Mouse (Mus musculus): ENCODE measurements around the gene Ssr3.
A peak's percentile ranks its signal among the peaks of the same experiment; 100 is the strongest.
"Not testable (repeated sequence)": the region's sequence is repeated elsewhere in the genome, so short reads cannot be mapped to it uniquely, and the experiment has no call there.

Ssr3 gene

DNA sequence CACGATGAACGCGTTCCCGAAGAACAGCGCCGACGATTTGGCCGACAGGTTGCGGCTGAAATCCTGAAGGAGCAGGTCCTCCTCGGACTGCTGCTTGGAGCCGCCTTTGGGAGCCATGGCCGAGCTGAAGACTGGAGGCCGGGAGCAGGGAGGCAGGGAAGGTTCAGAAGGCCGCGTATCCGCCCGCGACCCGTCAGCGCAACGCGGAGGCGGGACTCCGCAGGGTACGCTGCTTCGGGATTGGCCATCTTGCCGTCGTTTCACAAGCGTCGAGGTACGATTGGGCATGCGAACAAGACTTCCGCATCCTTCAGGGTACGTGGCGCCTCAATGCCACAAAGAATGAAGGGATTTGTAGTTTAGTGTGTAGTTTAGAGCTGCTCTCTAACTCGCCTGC lies at the start of gene Ssr3:
TSS of gene Ssr3 (minus strand) at position 203 of the 397 bp plus-strand sequence.
- peak; percentile 100 for ATAC-seq (ENCODE audit: low TSS enrichment)

GRCm38 (mm10) chr3:65441586-65442111 lies 49.2 kb upstream of the Ssr3 start:
- peak; percentile 96 for ATAC-seq (ENCODE audit: low TSS enrichment)

DNA sequence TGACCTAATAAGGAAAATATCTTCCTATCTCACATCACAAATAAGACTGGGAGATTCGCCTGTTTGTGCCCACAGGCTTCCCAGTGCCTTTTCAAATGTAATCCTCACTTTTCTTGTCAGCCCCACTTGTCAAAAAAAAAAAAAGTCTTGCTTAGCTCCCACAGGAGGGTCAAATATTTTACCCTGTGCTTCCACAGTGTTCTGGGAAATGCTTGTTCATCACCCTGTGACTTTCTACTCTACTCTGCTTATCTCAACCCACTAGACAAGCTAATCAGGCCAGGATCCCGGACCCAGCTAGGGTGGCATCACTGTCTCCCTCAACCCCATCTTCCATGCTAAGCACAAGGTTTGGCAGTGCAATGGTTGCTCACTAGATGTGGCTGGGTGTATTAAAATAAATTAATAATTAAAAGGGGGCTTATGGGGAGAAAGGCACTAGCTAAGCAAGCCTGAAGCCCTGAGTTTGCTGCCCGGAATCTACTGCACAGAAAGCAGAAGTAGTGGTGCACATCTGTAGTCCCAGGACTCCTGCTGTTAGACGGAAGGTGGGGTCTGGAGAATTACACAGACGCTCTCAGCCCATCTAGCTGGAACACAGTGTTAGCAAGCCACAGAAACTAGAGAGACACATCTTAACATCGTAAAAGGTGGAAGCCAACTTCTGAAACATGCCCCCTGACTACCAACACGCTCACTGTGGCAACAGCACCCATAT lies 46.2 kb upstream of the Ssr3 start:
- ATAC-seq (ENCODE audit: low TSS enrichment) = no peak

GRCm38 (mm10) chr3:65435812-65436211 lies 43.4 kb upstream of the Ssr3 start:
- ATAC-seq (ENCODE audit: low TSS enrichment) = no peak

- peak; percentile 50 for ATAC-seq (ENCODE audit: low TSS enrichment)
These were observed 42.7 kb upstream of the Ssr3 start for GRCm38 (mm10) chr3:65435101-65435571.

DNA sequence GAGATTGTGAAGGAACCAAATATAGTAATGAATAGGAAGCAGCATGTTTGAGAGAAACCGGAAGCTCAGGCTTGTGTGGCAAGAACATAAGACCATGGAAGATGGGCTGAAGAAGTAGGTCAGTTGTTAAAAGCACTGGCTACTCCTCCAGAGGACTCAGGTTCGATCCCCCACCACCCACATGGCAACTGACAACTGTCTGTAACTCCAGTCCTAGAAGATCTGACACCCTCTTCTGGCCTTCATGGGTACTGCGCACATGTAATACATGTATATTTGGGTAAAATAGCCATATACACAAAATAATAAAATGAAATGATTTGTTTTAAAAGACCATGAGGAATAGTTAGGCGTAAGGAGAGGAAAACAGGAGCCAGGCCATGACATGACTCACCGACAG lies 39.8 kb upstream of the Ssr3 start:
- ATAC-seq (ENCODE audit: low TSS enrichment) = no peak

- ATAC-seq (ENCODE audit: low TSS enrichment) = no peak
These were observed 27.3 kb upstream of the Ssr3 start for GRCm38 (mm10) chr3:65419706-65420105.

DNA sequence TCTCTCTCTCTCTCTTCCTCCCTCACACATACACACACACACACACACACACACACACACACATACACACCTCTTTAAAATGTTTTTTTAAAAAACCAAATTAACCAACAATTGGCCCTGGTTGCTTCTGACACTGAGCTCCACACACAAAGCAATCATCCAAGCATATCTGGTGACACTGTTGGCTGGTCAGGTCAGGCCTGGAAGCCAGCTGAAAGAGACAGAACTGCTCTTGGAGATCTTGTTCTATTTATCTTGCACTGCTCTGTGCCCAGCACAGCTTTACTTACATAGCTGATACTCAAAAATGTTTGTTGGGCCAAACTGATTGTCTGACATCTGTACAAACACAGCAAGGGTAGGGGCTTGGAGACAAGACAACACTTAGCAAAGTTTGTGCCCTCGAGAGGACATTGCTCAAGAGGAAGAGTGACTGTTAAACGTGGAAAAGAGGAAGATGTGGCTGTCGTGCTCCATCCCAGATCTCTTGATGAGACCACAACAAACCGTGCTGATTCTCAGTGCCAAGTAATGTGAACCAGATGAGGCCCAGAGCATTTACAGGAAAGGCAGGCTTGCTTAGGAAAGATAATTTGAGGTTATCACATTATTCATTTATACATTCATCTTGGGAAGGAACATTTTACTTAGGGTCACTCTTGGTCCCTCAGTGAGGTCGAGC lies 25.6 kb upstream of the Ssr3 start:
- ATAC-seq (ENCODE audit: low TSS enrichment) = no peak

DNA sequence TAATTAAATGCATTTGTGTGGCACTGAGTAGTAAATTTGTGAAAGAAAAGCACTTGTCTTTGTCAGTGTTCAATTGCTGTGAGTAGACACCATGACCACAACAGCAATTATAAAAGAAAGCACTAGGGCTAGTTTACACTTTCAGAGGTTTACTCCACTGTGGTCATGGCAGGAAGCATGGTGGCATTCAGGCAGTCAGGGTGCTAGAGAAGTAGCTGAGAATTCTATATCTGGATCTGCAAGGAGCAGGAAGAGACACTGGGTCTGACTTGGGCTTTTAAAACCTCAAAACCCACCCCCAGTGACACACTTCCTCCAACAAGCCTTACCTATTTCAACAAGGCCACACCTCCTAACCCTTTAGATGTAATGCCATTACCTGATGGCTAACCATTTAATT lies 24.1 kb upstream of the Ssr3 start:
- ATAC-seq (ENCODE audit: low TSS enrichment) = no peak

DNA sequence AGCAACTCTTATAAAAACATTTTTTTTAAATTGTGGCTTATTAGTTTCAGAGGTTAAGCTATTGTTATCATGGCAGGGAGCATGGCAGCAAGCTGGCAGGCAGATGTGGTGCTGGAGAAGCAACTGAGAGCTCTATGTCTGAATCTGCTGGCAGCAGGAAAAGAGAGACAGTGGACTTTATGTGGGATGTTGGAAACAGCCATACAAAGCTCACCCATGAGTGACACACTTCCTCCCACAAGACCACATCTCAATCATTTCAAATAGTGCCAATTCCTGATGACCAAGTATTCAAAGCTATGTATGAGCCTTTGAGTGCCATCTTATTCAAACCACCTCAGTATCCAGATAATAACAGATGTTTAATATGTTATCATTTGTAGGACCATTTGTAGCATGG lies 15.5 kb upstream of the Ssr3 start:
- no peak for ATAC-seq (ENCODE audit: low TSS enrichment)

GRCm38 (mm10) chr3:65405781-65406180 lies 13.4 kb upstream of the Ssr3 start:
- no peak for ATAC-seq (ENCODE audit: low TSS enrichment)

- ATAC-seq (ENCODE audit: low TSS enrichment) = no peak
These were observed 5.1 kb upstream of the Ssr3 start for GRCm38 (mm10) chr3:65397566-65397965.

DNA sequence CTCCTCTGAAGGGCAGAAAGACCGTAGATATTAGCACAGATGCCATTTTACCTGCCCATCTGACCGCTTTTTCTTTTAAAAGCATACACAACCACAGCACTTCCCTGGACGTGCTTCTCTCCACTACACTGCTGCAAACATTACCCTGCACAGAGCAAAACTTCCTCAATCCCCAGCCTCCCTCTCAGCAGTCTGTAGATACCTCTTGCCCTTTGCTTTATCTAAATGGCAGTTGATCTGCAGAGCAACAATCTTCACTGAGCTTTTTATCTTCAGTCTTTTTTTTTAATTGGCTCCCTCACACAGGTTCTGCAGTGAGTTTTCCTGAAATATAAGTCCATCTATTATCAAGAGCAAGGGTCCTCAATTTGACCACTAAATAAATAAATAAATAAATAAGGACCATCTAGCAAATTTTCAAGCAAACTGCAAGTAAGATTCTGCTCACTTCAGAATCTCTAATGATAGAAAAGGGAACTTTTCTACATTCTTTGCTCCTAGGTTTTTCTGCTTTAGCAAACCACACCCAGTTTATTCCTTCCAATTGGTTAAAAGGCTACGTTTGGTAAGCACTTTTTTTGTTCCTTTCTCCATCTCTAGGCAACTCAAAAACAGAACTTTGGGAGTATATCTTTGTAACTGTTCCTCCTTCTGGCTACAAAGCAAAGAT lies 4.5 kb upstream of the Ssr3 start:
- no peak for ATAC-seq (ENCODE audit: low TSS enrichment)

DNA sequence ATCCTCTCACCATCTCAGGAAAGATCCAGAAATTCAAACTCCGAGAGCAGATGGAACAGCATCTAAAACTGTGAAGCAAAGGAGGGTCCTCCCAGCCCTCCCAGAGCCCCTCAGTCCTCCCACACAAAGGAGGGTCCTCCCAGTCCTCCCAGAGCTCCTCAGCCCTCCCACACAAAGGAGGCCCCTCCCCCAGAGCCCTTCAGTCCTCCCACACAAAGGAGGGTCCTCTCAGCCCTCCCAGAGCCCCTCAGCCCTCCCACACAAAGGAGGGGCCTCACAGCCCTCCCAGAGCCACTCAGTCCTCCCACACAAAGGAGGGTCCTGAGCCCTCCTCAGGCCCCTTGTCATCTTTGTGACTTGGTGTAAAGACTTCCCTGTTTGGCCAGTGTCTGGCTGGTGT lies 2.7 kb upstream of the Ssr3 start:
- not testable (repeated sequence) for ATAC-seq (ENCODE audit: low TSS enrichment)

- ATAC-seq (ENCODE audit: low TSS enrichment) = peak; percentile 70
These were observed 521 bp downstream of the Ssr3 start for GRCm38 (mm10) chr3:65391784-65392420.

DNA sequence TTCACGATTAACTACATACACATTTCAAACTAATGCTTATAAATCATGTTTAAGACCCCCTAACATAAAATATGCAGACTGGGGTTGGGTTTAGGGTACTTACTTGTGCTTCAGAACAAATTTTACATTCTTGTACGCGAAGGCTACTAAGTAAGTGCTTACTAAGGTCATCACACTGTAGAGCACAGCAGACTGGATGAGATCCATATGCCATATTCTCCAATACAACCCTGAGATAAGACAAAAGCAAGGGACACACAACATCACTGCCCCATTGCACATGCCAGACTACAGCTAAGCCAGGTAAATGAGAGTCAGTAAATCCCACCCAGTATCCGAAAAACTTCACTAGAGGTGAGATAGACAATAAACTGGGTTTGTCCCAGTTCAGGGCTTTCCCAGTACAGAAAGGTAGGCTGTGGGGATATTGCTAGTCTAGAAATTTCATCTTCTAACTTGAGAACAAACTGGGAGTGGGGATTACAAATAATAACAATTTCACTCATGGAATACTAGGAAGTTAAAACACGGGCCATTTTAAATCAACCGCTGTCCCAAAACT lies 1.1 kb downstream of the Ssr3 start:
- no peak for ATAC-seq (ENCODE audit: low TSS enrichment)

DNA sequence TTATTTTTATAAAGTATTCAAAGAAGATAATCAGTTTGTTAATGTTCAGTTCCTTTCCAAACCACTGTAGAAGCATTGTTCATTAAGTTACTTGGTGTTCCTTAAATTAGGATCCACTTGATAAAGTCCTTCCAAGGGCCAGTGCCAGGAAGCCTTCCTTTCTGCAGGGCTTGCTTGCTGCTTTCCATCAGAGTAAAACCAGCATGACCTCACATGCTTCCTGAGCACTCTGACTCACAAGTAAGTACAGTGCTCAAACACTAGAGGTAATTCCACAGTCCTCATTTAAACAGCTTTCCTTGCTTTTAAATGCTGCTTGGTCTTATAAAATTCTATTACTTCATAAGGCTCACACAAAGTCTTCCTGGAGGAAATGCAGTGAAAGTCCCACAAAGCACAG lies 6.7 kb downstream of the Ssr3 start:
- ATAC-seq (ENCODE audit: low TSS enrichment) = no peak

DNA sequence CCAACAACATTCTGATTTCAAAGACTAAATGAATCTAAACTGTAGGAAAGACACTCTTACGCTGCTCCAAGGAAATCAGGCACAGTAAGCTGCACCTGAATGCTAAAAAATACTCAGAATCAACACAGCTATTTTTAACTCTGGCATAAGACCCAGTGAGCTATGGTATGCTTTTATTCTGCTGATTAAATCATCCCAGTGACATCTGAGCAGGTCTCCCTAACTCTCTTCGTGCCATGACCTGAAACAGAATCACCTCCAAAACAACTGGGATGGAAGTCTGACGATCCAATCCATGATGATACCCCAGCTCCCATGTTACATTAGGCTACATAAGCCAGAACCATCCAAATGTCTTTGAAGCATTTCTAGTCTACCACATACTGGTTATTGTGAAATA lies 8.0 kb downstream of the Ssr3 start:
- no peak for ATAC-seq (ENCODE audit: low TSS enrichment)

- no peak for ATAC-seq (ENCODE audit: low TSS enrichment)
These were observed 11.3 kb downstream of the Ssr3 start for GRCm38 (mm10) chr3:65381094-65381493.

DNA sequence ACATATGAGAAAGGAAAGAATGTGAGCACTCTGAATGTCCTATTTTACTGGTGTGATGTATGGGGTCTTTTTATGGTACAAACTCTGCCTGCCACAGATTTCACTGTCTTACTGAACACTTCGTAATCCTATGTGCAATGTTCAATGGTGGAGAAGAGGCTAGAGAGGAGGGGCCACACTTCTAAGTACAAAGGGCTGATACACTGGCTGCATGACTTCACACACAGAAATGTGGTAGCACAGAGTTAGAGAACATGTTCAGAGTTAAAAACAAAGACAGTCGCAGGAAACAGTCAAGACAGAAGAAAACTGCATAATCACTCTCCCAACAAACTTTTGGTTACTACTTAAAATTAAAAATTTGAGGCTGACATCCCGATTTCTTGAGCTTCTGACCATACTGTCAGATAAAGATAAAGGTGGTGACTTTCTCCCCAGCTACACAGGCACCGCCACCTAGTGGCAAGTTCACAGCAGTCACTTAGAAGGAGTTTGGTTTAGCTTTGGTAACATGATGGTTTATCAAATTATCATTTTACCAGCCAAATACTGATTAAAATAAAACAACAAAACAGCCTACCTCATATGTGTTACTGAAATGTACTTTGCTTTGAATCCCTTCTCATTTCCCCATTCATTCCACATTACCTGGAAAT lies 12.4 kb downstream of the Ssr3 start:
- ATAC-seq (ENCODE audit: low TSS enrichment) = peak; percentile 84

DNA sequence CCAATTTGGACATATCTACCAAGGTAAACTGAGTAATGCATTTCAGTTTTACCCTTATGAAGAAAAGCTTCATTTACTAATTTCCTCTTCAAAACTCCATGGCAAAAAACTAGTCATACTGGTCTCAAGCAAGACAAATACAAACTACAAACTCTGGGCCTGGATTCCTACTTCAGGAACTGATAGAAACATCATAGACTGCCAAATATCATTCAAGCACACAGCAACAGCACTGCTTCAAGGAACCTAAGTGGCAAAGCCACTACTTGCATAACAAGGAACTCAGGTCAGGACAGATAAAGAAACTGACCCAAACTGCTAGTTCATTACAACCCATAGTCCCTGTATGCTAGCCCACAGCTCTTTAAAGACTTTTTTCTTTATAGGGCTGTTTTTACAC lies 13.7 kb downstream of the Ssr3 start:
- no peak for ATAC-seq (ENCODE audit: low TSS enrichment)
